Mouse (Mus musculus) limb, embryonic 11.5 days (tissue): ENCODE data around the gene Bud31. TPM values are rescaled to one million over a fixed set of nuclear protein-coding genes. Genes with fewer than 3 reads are reported as not detected.
A peak's percentile ranks its signal among the peaks of the same experiment; 100 is the strongest.

Experiments
- ATAC-seq: fragments of 200-750 bp; cut with Nextera tagmentation; 2 replicates; pipeline ENCODE4 v1.8.0; 2017; ENCODE audit warnings: low read depth; ENCODE audit not compliant: insufficient number of reproducible peaks, low FRiP score, low TSS enrichment
- DNase-seq: peaks from one replicate; pipeline ENCODE4 v3.0.0-alpha.2; 2015; ENCODE audit warnings: low spot score
- H3K27ac ChIP-seq: fragments of 300-500 bp; sonication (generic); replicated peaks from 2 replicates; pipeline ENCODE4 v1.5.1; 2014; ENCODE audit warnings: low read depth, mild to moderate bottlenecking, low read length
- H3K27me3 ChIP-seq: fragments of 300-500 bp; sonication (generic); 2 replicates; pipeline ENCODE4 v1.6.1; 2014; ENCODE audit warnings: mild to moderate bottlenecking, low read length, mixed read lengths; ENCODE audit not compliant: control insufficient read depth, insufficient read depth
- H3K36me3 ChIP-seq: fragments of 300-500 bp; sonication (generic); 2 replicates; pipeline ENCODE4 v1.6.1; 2014; ENCODE audit warnings: mild to moderate bottlenecking, low read length, moderate library complexity, mixed read lengths; ENCODE audit not compliant: control insufficient read depth, insufficient read depth
- H3K4me1 ChIP-seq: fragments of 300-500 bp; sonication (generic); 2 replicates; pipeline ENCODE4 v1.6.1; 2014; ENCODE audit warnings: low read length, mixed read lengths; ENCODE audit not compliant: control insufficient read depth, insufficient read depth
- H3K4me2 ChIP-seq: fragments of 300-500 bp; sonication (generic); 2 replicates; pipeline ENCODE4 v1.6.1; 2014; ENCODE audit warnings: low read depth, mild to moderate bottlenecking, moderate library complexity; ENCODE audit not compliant: severe bottlenecking
- H3K4me3 ChIP-seq: fragments of 300-500 bp; sonication (generic); 2 replicates; pipeline ENCODE4 v1.5.1; 2014; ENCODE audit warnings: low read depth, low read length
- H3K9ac ChIP-seq: fragments of 300-500 bp; sonication (generic); 2 replicates; pipeline ENCODE4 v1.6.1; 2014; ENCODE audit warnings: mild to moderate bottlenecking, low read length
- H3K9me3 ChIP-seq: fragments of 300-500 bp; sonication (generic); 2 replicates; pipeline ENCODE4 v1.6.1; 2016; ENCODE audit warnings: low read length; ENCODE audit not compliant: control insufficient read depth
- WGBS: fragments of 180-500 bp; shearing (Covaris S2); extraction: QIAGEN DNeasy Blood & Tissue Kit; methylation state at CpG from one replicate; pipeline ENCODE4 v1.1.7; 2014; 5-methylcytosine and 5-hydroxymethylcytosine counted together
- polyA plus RNA-seq: library from polyadenylated mRNA; unstranded; fragments of >200 nt; fragmentation: Nextera tagmentation; extraction: Ambion mirVana; gene quantifications from 2 replicates; pipeline ENCODE4 v1.2.1, GENCODE M21; 2014

Gene Bud31
- polyA plus RNA-seq, 1 experiment from 2014 or later = 287 TPM

DNA sequence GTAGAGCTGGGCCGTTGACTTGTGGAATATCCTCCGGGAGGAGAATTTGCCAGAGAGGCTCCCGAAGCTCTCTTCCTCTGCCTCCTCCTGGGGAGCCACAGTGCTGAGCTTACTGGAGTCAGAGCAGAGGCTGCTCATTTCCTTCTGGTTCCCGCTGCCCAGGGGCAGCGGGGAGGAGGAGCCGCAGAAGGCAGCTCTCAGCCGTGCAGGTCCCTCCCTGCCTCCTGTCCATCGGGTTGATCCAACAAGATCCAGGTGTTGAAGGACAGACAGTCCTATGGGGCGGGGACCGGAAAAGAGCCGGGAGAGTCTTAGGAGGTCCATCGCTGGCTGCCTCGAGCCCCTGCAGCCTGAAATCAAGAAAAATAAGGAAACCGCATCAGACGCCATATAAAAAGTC is 25.0 kb downstream of the Bud31 start:
- Histone ChIP-seq H3K4me1 (peaks cover 14% of the 10 kb centered on the region), H3K4me3 (no peak overlapping the region), H3K9ac (no peak overlapping the region), H3K4me2 (no peak overlapping the region), H3K27me3 (no peaks in the 10 kb centered on the region), H3K9me3 (no peaks in the 10 kb centered on the region), H3K27ac (no peak overlapping the region), H3K36me3 (peaks cover 8% of the 10 kb centered on the region)
- ATAC-seq (no peak), DNase-seq (no peak)
- 88% methylated on average over 15 of the region's 15 CpGs for WGBS

GRCm38 (mm10) chr5:145166536-145167305 is 26.6 kb downstream of the Bud31 start, which contains the start of the genes Ptcd1 and Cpsf4:
TSS of gene Ptcd1 (minus strand) at chr5:145167108.
TSS of gene Cpsf4 (plus strand) at chr5:145167213.
- Histone ChIP-seq H3K27me3 (no peaks in the 10 kb centered on the region), H3K4me3 (peak within 1 kb of the TSS; percentile 80), H3K4me1 (peaks cover 14% of the 10 kb centered on the region), H3K9me3 (no peaks in the 10 kb centered on the region), H3K36me3 (peaks cover 15% of the 10 kb centered on the region), H3K27ac (peak within 1 kb of the TSS; percentile 65), H3K4me2 (peak within 1 kb of the TSS; percentile 59), H3K9ac (peak within 1 kb of the TSS; percentile 89)
- ATAC-seq = peak; percentile 90
- peak; percentile 99 for DNase-seq
- under 1% methylated on average over 51 of the region's 51 CpGs for WGBS

GRCm38 (mm10) chr5:145167306-145167661 is 27.1 kb downstream of the Bud31 start:
- peaks cover 19% of the 10 kb centered on the region for H3K36me3 ChIP-seq
- DNase-seq (no peak), ATAC-seq (peak; percentile 65)
- peaks cover 14% of the 10 kb centered on the region for H3K4me1 ChIP-seq
- no peaks in the 10 kb centered on the region for H3K27me3 ChIP-seq
- H3K4me3 ChIP-seq = peak overlapping the region; percentile 80
- 0% methylated on average over 28 of the region's 28 CpGs for WGBS
- H3K27ac ChIP-seq = 0 out of 2 replicates have a peak overlapping the region, but pooled peaks have one; percentile 16
- H3K9me3 ChIP-seq = no peaks in the 10 kb centered on the region
- peak overlapping the region; percentile 89 for H3K9ac ChIP-seq
- peak overlapping the region; percentile 58 for H3K4me2 ChIP-seq

DNA sequence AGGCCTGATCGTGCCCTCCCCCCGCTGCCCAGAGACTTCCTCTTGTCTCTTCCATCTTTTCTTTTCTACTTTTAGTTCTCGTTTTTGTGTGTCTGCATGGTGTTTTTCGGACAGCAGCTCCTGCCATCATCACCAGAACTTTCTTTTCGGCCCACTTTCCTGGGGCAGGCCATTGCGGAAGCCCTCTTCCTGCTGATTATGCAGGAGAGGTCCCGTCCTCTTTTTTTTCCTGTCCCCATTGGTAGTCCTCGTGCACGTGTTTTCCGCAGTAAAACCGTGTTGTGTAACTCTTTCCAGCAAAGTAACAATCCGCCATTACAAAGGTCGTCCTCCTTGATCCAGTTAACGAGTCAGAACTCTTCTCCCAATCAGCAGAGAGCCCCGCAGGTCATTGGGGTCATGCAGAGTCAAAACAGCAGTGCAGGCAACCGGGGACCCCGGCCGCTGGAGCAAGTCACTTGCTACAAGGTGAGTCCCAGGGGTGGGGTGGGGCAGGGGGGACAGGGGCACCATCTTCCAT is 38.4 kb downstream of the Bud31 start:
- no peaks in the 10 kb centered on the region for H3K4me1 ChIP-seq
- no peak overlapping the region for H3K4me2 ChIP-seq
- H3K4me3 ChIP-seq = no peak overlapping the region
- 85% methylated on average over 18 of the region's 18 CpGs for WGBS
- peaks cover 48% of the 10 kb centered on the region for H3K36me3 ChIP-seq
- H3K27ac ChIP-seq = no peak overlapping the region
- no peak overlapping the region for H3K9ac ChIP-seq
- H3K9me3 ChIP-seq = no peaks in the 10 kb centered on the region
- no peak for DNase-seq
- no peaks in the 10 kb centered on the region for H3K27me3 ChIP-seq
- ATAC-seq = no peak

GRCm38 (mm10) chr5:145185244-145185643 is 45.1 kb downstream of the Bud31 start:
- ATAC-seq = no peak
- H3K4me1 ChIP-seq = peaks cover 6% of the 10 kb centered on the region
- 90% methylated on average over 2 of the region's 2 CpGs for WGBS

DNA sequence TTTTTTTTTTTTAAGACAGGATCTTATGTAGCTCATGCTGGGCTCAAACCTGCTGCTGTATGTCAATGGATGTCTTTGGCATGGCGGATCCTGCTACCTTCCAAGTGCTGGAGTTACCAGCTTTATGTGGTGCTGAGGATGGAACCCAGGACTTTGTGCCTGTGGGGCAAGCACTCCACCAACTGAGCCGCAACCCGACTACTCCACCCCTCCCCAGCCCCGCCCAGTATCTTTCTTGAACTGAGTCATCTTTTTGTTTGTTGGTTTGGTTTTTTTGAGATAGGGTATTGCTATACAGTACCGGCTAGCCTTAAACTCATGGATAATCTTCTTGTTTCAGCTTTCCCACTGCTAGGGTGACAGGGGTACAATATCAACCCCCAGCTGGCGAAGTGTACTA is 49.3 kb downstream of the Bud31 start:
- Histone ChIP-seq H3K27ac (no peak overlapping the region), H3K4me2 (no peak overlapping the region), H3K27me3 (no peaks in the 10 kb centered on the region), H3K9ac (no peak overlapping the region), H3K4me3 (no peak overlapping the region), H3K9me3 (no peaks in the 10 kb centered on the region), H3K36me3 (peaks cover 11% of the 10 kb centered on the region; the same call in 1 of the 2 replicates), H3K4me1 (peaks cover 11% of the 10 kb centered on the region)
- DNase-seq = no peak
- WGBS = 94% methylated on average over 6 of the region's 6 CpGs
- no peak for ATAC-seq

More at GRCm38 (mm10) chr5:145185244-145185643, 45.1 kb downstream of the Bud31 start:
- Histone ChIP-seq H3K27me3 (no peaks in the 10 kb centered on the region), H3K4me3 (no peak overlapping the region), H3K9me3 (no peaks in the 10 kb centered on the region), H3K27ac (no peak overlapping the region), H3K36me3 (peaks cover 44% of the 10 kb centered on the region), H3K4me2 (no peak overlapping the region), H3K9ac (no peak overlapping the region)
- no peak for DNase-seq

GRCm38 (mm10) chr5:145190373-145190772 is 50.2 kb downstream of the Bud31 start:
- Histone ChIP-seq H3K4me2 (peak overlapping the region; percentile 58), H3K4me3 (peak overlapping the region; percentile 85), H3K27me3 (no peaks in the 10 kb centered on the region), H3K27ac (no peak overlapping the region), H3K9ac (peak overlapping the region; percentile 95), H3K36me3 (peaks cover 12% of the 10 kb centered on the region; the same call in 1 of the 2 replicates), H3K9me3 (no peaks in the 10 kb centered on the region), H3K4me1 (peaks cover 11% of the 10 kb centered on the region)
- no peak for DNase-seq
- no peak for ATAC-seq
- WGBS = 54% methylated on average over 5 of the region's 5 CpGs

GRCm38 (mm10) chr5:145190875-145191798 is 51.0 kb downstream of the Bud31 start:
- H3K9ac ChIP-seq = peak overlapping the region; percentile 95
- 1% methylated on average over 41 of the region's 41 CpGs for WGBS
- peak overlapping the region; percentile 58 for H3K4me2 ChIP-seq
- peak; percentile 87 for ATAC-seq
- peak overlapping the region; percentile 68 for H3K27ac ChIP-seq
- H3K4me1 ChIP-seq = peaks cover 11% of the 10 kb centered on the region
- H3K27me3 ChIP-seq = no peaks in the 10 kb centered on the region
- H3K9me3 ChIP-seq = no peaks in the 10 kb centered on the region
- DNase-seq = peak; percentile 94
- H3K4me3 ChIP-seq = peak overlapping the region; percentile 85
- H3K36me3 ChIP-seq = peaks cover 13% of the 10 kb centered on the region; the same call in 1 of the 2 replicates
